Mouse (Mus musculus) midbrain, embryonic 10.5 days (tissue): ENCODE measurements around the gene Pgs1. TPM values are rescaled to one million over a fixed set of nuclear protein-coding genes. Genes with fewer than 3 reads are reported as not detected.

Source experiments
- DNase-seq: peaks from one replicate; pipeline ENCODE4 v3.0.0-alpha.2; 2017; ENCODE audit warnings: low spot score
- H3K27ac ChIP-seq: fragments of 300-500 bp; sonication (generic); replicated peaks from 2 replicates; pipeline ENCODE4 v1.5.1; 2016; ENCODE audit warnings: mild to moderate bottlenecking
- H3K27me3 ChIP-seq: fragments of 300-500 bp; sonication (generic); 2 replicates; pipeline ENCODE4 v1.6.1; 2016; ENCODE audit warnings: low read depth, mild to moderate bottlenecking; ENCODE audit not compliant: poor library complexity, severe bottlenecking
- H3K36me3 ChIP-seq: fragments of 300-500 bp; sonication (generic); 2 replicates; pipeline ENCODE4 v1.6.1; 2016; ENCODE audit warnings: mild to moderate bottlenecking, moderate library complexity
- H3K4me1 ChIP-seq: fragments of 300-500 bp; sonication (generic); 2 replicates; pipeline ENCODE4 v1.6.1; 2016
- H3K4me3 ChIP-seq: fragments of 300-500 bp; sonication (generic); 2 replicates; pipeline ENCODE4 v1.5.1; 2016; ENCODE audit warnings: mild to moderate bottlenecking, moderate library complexity
- H3K9me3 ChIP-seq: fragments of 300-500 bp; sonication (generic); replicated peaks from 2 replicates; pipeline ENCODE4 v1.6.1; 2016; ENCODE audit warnings: mild to moderate bottlenecking
- WGBS: fragments of 180-500 bp; shearing (Covaris S2); methylation state at CpG from one replicate; pipeline ENCODE4 v1.1.7; 2016; 5-methylcytosine and 5-hydroxymethylcytosine counted together
- polyA plus RNA-seq: library from polyadenylated mRNA; unstranded; fragments of >200 nt; fragmentation: Nextera tagmentation; extraction: Ambion mirVana; gene quantifications from 2 replicates; pipeline ENCODE4 v1.2.1, GENCODE M21; 2016

Pgs1 gene
- polyA plus RNA-seq = 45.0 and 46.3 TPM in 2 replicates

DNA sequence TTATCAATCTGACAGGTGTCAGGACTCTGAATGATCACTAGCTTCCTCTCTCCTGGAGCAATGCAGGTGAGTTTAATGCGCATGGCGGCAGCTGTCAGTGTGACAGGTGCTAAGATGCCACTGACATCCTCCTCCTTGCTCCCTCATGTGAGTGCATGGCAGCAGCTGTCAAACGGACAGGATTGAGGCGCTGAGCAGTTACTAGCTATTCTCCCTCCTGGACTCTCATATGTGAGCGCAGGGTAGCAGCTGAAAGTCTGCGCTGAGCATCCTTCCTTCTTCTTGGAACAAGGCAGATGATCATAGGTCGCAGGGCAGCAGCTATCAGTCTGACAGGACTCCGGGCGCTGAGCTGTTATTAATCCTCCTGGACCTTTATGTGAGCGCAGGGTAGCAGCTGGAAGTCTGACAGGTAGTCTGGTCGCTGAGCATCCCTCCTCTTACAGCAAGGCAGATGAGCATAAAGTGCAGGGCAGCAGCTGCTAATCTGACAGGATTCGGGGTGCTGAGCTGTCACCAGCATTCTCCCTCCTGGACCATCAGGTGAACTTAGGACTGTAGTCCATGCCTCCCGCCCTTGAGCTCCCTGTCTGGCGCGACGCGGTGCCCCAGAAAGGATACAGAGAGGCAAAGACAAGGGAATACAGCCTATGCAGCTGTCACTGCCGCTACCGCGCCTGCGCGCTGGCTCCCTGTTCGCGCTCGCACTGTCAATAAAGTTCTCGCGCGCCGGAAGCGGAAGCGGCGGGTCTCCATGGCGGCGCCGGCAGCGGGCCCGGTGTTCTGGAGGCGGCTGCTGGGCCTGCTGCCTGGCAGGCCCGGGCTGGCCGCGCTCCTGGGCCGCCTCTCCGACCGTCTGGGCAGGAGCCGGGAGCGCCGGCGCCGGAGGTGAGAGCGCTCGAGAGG lies at the start of gene Pgs1:
Pgs1 (plus strand) TSS at position 167 of the 906 bp plus-strand sequence.
- peaks cover 51% of the 10 kb centered on the region for H3K4me1 ChIP-seq
- peak; percentile 92 for DNase-seq
- peak within 1 kb of the TSS; percentile 89 for H3K27ac ChIP-seq
- H3K27me3 ChIP-seq = no peaks in the 10 kb centered on the region
- peak within 1 kb of the TSS; percentile 97 for H3K4me3 ChIP-seq
- WGBS = 7% methylated on average over 51 of the region's 51 CpGs
- H3K36me3 ChIP-seq = no peaks in the 10 kb centered on the region
- no peaks in the 10 kb centered on the region for H3K9me3 ChIP-seq

DNA sequence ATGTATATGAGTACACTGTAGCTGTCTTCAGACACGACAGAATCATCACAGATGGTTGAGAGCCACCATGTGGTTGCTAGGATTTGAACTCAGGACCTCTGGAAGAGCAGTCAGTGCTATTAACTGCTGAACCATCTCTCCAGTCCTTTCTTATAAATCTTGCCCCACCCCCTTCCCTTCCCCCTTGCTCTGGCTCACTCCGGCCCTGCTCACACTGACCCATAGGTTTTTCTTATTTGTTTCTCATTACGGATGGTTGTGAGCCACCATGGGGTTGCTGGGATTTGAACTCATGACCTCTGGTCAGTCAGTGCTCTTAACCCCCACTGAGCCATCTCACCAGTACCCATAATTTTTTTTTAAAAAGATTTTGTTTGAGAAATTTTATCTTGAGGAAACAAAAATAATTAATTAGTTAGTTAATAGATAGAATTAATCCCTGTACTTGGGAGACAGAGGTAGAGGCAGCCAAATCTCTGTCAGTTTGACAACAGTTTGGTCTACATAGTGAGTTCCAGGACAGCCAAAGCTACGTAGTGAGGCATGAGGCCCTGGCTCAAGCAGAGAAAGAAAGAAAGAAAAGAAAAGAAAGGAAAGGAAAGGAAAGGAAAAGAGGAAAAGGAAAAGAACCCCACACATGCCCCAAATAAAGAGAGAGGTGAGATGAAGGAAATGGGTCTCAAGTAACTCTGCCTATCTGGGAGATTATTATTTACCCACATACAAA lies 46.9 kb upstream of the Pgs1 start:
- Histone ChIP-seq H3K27me3 (peaks cover 65% of the 10 kb centered on the region), H3K9me3 (no peaks in the 10 kb centered on the region), H3K4me1 (peaks cover 81% of the 10 kb centered on the region), H3K4me3 (peak overlapping the region; percentile 16; the same call in 1 of the 2 replicates), H3K36me3 (no peaks in the 10 kb centered on the region), H3K27ac (peak overlapping the region; percentile 86)
- no peak for DNase-seq
- 24% methylated on average over 4 of the region's 4 CpGs for WGBS

DNA sequence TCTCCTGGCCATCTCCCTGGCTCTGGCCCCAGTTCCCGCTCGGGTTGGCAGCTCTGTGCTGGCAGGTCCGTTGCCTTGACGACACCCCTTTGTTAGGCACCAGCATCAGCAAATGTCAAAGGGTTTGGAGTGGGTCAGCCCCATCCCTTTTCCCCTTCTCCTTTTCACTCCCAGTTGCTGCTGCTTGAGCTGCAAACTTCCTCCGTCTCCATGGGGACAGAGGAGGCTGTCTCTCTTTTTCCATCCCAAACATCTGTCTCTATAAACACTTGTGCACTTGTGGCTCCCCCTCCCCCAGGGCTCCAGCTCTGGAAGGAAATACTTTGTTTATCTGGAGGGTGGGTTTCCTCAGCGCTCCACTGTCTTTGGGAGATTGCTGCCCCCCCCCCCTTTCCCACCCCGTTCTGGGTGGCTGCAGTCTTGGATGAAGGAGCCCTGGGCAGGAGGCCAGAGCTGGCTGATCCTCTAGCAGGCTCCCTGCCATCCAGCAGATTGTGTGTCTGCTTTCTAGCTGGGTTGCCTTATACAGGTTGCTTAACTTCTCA lies 46.3 kb upstream of the Pgs1 start:
- Histone ChIP-seq H3K4me1 (peaks cover 76% of the 10 kb centered on the region), H3K27ac (peak overlapping the region; percentile 86), H3K4me3 (peak overlapping the region; percentile 16), H3K36me3 (no peaks in the 10 kb centered on the region), H3K27me3 (peaks cover 65% of the 10 kb centered on the region), H3K9me3 (no peaks in the 10 kb centered on the region)
- 0% methylated on average over 7 of the region's 7 CpGs for WGBS
- DNase-seq = peak; percentile 94

DNA sequence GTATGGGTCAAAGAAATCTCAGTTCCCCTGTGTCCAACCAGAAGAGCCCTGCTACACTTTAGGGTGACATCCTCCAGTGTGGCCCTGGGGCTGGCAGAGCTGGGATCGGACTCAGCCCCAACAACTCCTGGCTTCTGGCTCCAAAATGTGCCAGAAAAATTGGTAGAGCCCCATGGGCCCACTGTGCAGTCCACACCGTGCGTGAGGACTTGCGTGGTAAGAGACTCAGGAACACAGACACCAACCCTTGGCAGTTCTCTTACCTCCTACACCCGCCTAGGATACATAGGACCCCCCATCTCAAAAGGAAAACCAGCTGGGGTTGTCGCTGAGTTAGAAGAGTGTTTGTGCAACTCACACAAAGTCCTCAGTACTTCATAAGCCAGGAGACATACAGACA lies 45.2 kb upstream of the Pgs1 start:
- Histone ChIP-seq H3K36me3 (no peaks in the 10 kb centered on the region), H3K4me3 (0 out of 2 replicates have a peak overlapping the region, but pooled peaks have one; percentile 16), H3K27ac (peak overlapping the region; percentile 86), H3K4me1 (peaks cover 73% of the 10 kb centered on the region), H3K9me3 (no peaks in the 10 kb centered on the region), H3K27me3 (peaks cover 61% of the 10 kb centered on the region)
- no peak for DNase-seq
- WGBS = 91% methylated on average over 6 of the region's 6 CpGs

DNA sequence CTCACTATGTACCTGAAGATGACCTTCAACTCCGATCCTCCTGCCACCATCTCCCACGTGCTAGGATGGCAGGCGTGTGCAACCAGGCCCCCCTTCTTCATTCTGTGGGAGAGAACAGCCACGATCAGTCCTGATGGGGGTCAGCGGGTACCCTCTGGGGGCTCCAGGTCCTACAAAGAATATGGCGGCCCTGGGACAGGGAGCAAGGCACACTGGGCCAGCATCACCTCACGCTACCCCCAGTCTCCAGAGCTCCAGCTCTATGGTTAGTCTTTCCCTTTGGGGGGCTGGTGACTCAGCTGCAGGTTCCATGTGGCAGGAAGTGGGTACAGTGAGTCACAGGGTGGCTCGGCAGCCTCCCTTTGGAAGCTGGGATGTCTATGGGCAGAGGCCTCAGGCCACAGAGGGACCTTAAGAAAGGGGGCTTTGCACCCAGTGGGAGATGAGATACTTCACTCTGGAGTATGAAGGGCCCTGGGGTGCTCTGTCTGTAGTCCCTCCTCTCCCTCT lies 44.7 kb upstream of the Pgs1 start:
- Histone ChIP-seq H3K36me3 (no peaks in the 10 kb centered on the region), H3K9me3 (no peaks in the 10 kb centered on the region), H3K4me1 (peaks cover 68% of the 10 kb centered on the region), H3K4me3 (no peak overlapping the region), H3K27ac (peak overlapping the region; percentile 86), H3K27me3 (peaks cover 61% of the 10 kb centered on the region)
- no peak for DNase-seq
- WGBS = 86% methylated on average over 8 of the region's 8 CpGs

DNA sequence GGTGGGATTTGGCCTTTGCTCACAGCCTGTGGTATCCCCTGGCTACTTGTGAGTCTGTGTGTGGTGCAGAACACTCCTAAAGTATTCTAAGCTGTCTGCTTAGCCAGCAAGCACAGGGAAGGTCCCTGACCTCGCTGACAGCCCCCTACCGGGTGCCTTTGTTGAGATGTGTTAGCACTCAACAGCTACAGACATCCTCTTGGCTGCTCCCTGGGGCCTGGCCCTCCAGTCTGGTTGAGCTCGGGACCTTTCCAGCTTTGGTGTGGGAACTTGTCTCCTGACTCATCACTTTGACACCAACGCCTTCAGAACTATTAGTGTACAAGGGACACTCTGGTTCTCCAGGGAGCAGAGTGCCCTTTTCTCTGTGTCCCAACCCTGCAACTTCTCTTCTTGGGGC lies 44.2 kb upstream of the Pgs1 start:
- peak; percentile 63 for DNase-seq
- Histone ChIP-seq H3K4me1 (peaks cover 63% of the 10 kb centered on the region), H3K4me3 (no peak overlapping the region), H3K36me3 (no peaks in the 10 kb centered on the region), H3K27me3 (peaks cover 61% of the 10 kb centered on the region), H3K9me3 (no peaks in the 10 kb centered on the region), H3K27ac (peak overlapping the region; percentile 86)
- 16% methylated on average over 4 of the region's 4 CpGs for WGBS

DNA sequence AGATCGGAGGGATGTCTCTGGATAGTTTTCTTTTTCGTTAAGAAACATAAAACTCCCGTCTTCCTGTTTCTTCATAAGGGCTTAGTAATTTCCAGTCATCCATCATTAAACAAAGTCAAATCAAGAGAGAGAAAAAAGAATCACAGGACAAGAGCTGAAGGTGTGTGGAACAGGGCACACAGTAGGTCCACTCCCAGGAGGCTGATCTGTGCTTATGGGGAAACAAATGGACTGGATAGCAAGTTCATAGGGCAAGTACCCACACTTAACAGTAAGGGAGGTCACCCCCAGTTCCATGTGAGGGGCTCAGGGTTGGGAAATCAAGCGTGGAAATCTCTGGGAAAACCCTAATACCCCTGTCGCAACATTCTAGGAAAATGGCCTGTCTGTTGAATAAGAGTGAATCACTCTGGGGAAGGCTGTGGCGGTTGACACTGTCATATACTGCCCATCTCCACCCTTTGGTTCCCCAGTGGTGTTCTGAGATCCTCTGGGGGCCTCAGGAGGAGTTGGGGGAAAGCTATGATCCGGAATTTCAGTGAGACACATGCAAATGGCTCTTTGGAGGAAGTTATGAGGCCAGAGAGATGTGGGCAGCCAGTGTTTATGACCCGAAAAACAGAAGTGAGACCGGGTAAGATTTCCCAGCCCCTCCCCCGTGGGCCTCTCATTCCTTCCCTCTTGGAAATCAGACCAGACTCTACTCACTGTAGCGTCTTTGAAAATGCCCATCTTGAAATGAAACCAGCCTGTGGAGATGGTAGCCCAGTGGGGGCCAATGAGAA lies 39.7 kb upstream of the Pgs1 start:
- 89% methylated on average over 11 of the region's 11 CpGs for WGBS
- Histone ChIP-seq H3K9me3 (no peaks in the 10 kb centered on the region), H3K36me3 (no peaks in the 10 kb centered on the region), H3K27ac (no peak overlapping the region), H3K27me3 (peaks cover 77% of the 10 kb centered on the region), H3K4me3 (no peak overlapping the region), H3K4me1 (peaks cover 44% of the 10 kb centered on the region)
- DNase-seq = no peak

DNA sequence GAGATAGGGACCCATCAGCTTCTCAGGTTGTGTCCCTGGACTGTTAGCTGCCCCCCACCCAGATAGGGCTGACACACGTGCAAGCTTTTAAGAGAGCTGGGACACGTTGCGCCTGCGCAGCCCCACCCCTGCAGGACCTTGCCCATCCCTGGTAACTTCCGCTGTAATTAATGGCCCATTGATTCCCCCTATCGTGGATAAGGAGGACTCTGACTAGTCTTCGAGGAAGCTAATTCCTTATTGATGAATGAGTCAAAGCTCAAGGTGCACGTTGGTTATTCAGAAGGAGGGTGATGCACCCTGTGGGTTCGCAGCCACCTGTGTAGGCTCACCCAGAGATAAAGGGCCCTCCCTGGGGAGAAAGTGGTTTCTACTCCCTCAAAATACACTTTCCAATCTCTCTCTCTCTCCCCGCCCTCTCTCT lies 39.1 kb upstream of the Pgs1 start:
- Histone ChIP-seq H3K27ac (no peak overlapping the region), H3K9me3 (no peaks in the 10 kb centered on the region), H3K36me3 (no peaks in the 10 kb centered on the region), H3K4me1 (peaks cover 44% of the 10 kb centered on the region), H3K27me3 (peaks cover 78% of the 10 kb centered on the region), H3K4me3 (no peak overlapping the region)
- 79% methylated on average over 10 of the region's 10 CpGs for WGBS
- DNase-seq = no peak

DNA sequence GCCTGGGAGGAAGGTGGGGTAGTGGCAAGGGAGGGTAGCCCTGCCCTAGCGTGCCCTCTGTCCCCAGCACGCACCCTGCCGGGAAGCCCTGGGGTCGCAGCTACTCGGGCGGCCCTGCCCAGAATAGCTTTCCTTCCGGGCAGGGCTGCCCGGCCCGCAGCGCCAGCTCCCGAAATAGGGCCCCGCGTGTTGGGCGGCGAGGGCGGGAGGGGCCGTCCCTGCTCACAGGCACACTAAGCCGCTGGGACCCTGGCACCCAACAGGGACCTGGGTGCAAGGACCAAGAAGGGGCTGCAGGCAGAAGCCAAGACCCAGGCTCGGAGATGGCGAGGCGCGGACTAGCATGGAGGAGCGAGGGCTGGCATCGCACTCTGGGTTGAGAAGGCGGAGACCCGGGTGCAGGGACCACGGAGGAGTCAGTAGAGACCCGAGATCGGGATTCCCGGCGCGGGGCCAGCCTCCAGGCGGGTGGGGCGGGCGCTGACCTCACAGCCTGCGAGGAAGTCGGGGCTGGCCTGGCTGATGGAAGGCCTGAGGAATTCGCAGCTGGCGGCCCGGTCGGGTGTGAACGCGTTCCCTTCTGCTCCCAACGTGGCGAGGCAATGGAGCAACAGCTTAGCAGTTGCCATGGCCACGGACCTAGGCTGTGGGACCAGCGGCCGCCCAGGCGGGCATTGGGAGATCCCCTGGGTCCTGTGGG lies 36.5 kb upstream of the Pgs1 start:
- H3K4me1 ChIP-seq = peaks cover 50% of the 10 kb centered on the region
- 3% methylated on average over 49 of the region's 49 CpGs for WGBS
- DNase-seq = peak; percentile 91
- H3K36me3 ChIP-seq = no peaks in the 10 kb centered on the region
- H3K4me3 ChIP-seq = peak overlapping the region; percentile 49
- no peaks in the 10 kb centered on the region for H3K9me3 ChIP-seq
- H3K27me3 ChIP-seq = peaks cover 70% of the 10 kb centered on the region
- H3K27ac ChIP-seq = peak overlapping the region; percentile 90

DNA sequence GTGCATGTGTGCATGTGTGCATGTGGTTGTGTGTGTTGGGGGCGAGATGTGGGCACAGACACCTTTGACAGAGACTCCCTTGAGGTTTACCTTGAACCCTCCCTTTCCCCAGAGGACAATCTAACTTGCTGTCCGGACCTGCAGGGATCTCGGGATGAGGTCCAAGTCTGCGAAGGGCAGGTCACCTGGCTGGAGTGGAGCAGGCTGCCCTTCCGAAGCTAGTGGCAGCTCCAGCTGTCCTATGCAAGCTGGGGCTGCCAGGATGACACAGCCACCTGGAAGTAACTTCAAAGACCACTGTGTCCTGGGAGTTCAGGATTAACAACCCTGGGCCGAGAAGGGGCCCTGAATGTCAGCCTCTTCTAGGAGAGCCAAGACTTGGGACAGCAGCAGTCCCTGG lies 34.7 kb upstream of the Pgs1 start:
- H3K36me3 ChIP-seq = no peaks in the 10 kb centered on the region
- no peak for DNase-seq
- H3K4me3 ChIP-seq = no peak overlapping the region
- peaks cover 58% of the 10 kb centered on the region for H3K4me1 ChIP-seq
- peak overlapping the region; percentile 47 for H3K27ac ChIP-seq
- WGBS = 70% methylated on average over 6 of the region's 6 CpGs
- peaks cover 68% of the 10 kb centered on the region for H3K27me3 ChIP-seq
- no peaks in the 10 kb centered on the region for H3K9me3 ChIP-seq

DNA sequence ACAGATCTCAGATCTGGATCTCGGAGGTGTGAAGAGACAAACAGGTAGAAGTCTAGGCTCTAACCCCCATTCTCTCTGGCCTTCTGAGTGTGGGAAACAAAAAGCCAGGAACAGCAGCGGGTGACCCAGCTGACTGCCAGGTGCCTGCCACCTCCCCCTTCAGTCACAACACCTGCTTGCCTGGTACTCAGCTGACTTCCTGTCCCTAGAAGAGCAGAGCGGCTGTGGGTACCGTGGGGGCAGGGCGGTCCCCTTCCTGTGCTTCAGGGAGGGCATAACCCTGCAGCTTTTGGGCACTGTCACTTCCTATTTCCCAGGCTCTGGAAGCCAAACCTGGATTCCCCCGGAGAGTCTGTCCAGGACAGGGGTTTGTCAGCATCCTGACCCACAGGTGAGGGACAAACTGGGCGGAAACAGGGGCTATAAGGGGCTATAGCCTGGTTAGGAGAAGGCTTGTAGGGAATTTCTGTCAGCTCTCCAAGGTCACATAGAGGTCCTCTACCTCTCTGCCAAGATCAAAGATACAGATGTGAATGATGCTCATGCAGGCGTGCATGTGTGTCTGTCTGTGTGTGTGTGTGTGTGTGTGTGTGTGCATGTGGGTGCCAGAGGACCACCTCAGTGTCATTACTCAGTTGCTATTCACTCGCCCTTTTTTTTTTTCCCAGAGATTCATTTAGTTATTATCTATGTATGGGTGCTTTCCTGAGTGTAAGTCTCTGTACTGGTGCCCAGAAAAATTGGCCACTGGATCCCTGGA lies 33.7 kb upstream of the Pgs1 start:
- 75% methylated on average over 9 of the region's 9 CpGs for WGBS
- no peaks in the 10 kb centered on the region for H3K36me3 ChIP-seq
- peak overlapping the region; percentile 47; the same call in 1 of the 2 replicates for H3K27ac ChIP-seq
- DNase-seq = no peak
- H3K4me3 ChIP-seq = no peak overlapping the region
- H3K4me1 ChIP-seq = peaks cover 58% of the 10 kb centered on the region
- peaks cover 60% of the 10 kb centered on the region for H3K27me3 ChIP-seq
- no peaks in the 10 kb centered on the region for H3K9me3 ChIP-seq
